Mouse (Mus musculus) erythroblast, embryonic 14.5 days (primary cell): ENCODE data around the gene Il4.

Experiments
- GATA1 ChIP-seq: IDR thresholded peaks from 2 replicates; pipeline ENCODE4 v1.6.1; 2012; ENCODE audit warnings: low read length, inconsistent platforms, mixed read lengths
- TAL1 ChIP-seq: IDR thresholded peaks from 3 replicates; pipeline ENCODE4 v1.6.1; 2012; ENCODE audit warnings: low read length, inconsistent platforms, mixed read lengths

DNA sequence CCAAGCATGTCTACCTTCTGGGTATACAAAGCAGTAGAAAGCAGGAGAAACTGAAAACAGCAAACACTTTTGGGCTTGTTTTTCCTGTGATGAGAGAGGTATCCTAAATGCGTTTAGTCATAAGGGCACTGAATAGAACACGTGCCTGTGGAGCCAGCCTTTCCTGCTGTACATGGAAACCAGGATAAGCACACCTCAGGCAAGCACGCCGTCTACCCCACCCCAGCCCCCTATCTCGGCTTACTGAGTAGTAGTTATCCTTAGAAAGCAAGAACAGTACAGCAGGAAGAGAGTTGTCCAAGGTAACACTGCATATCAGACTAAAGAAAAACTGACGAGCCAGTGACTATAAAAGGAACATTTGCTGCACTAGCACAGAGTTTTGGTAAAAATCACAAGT lies 39.4 kb upstream of the Il4 start:
- TF ChIP-seq GATA1 (no peak), TAL1 (no peak)
